Mouse (Mus musculus) ES-E14 (cell line): Measurements from ENCODE around the gene Gna12. TPM values are rescaled to one million over a fixed set of nuclear protein-coding genes. Genes with fewer than 3 reads are reported as not detected.

ENCODE experiments used
- DNase-seq: peaks from one replicate; pipeline ENCODE4 v3.0.0-alpha.2; 2013; ENCODE audit warnings: low read depth, low spot score
- H3K27ac ChIP-seq: 2 replicates; pipeline ENCODE4 v1.5.1; 2012; ENCODE audit warnings: low read depth, mild to moderate bottlenecking, low read length, moderate library complexity, mixed read lengths; ENCODE audit not compliant: poor library complexity, insufficient read depth, severe bottlenecking
- H3K36me3 ChIP-seq: 2 replicates; pipeline ENCODE4 v1.6.1; 2012; ENCODE audit warnings: mild to moderate bottlenecking, low read length, moderate library complexity, mixed read lengths; ENCODE audit not compliant: control insufficient read depth, poor library complexity, insufficient read depth, severe bottlenecking
- H3K4me1 ChIP-seq, 2 experiments: fragments of 150-350 bp in 1 of 2; sonication (generic) in 1 of 2; 2 replicates each; pipeline ENCODE4 v1.6.1; 2012; ENCODE audit warnings: low read length in 2 of 2, mild to moderate bottlenecking in 1 of 2, mixed read lengths in 1 of 2; ENCODE audit not compliant: control insufficient read depth in 2 of 2, insufficient read depth in 2 of 2, poor library complexity in 1 of 2
- H3K4me3 ChIP-seq, 2 experiments: fragments of 150-350 bp in 1 of 2; sonication (generic) in 1 of 2; 2 replicates each; pipeline ENCODE4 v1.5.1; 2012; ENCODE audit warnings: low read length in 2 of 2, low read depth in 1 of 2, mild to moderate bottlenecking in 1 of 2, mixed read lengths in 1 of 2; ENCODE audit not compliant: insufficient read depth in 1 of 2, poor library complexity in 1 of 2, severe bottlenecking in 1 of 2
- H3K9ac ChIP-seq: 2 replicates; pipeline ENCODE4 v1.6.1; 2012; ENCODE audit warnings: low read depth, mild to moderate bottlenecking, low read length, mixed read lengths; ENCODE audit not compliant: poor library complexity, insufficient read depth, severe bottlenecking
- H3K9me3 ChIP-seq: fragments of 150-350 bp; sonication (generic); 2 replicates; pipeline ENCODE4 v1.6.1; 2012; ENCODE audit warnings: low read depth, mild to moderate bottlenecking, low read length; ENCODE audit not compliant: control insufficient read depth, insufficient read depth
- CHD2 ChIP-seq: IDR thresholded peaks from 2 replicates; pipeline ENCODE4 v1.6.1; 2014; ENCODE audit warnings: mild to moderate bottlenecking, low read depth, low read length, inconsistent platforms
- HCFC1 ChIP-seq: IDR thresholded peaks from 2 replicates; pipeline ENCODE4 v1.6.1; 2012; ENCODE audit warnings: low read length, inconsistent platforms, borderline replicate concordance; ENCODE audit not compliant: insufficient read depth
- MAFK ChIP-seq: IDR thresholded peaks from 2 replicates; pipeline ENCODE4 v1.6.1; 2014; ENCODE audit warnings: mild to moderate bottlenecking, low read depth, low read length, inconsistent platforms; ENCODE audit not compliant: insufficient read depth
- ZC3H11A ChIP-seq: IDR thresholded peaks from 2 replicates; pipeline ENCODE4 v1.6.1; 2012; ENCODE audit warnings: low read depth, mild to moderate bottlenecking, inconsistent platforms, low read length, borderline replicate concordance
- ZNF384 ChIP-seq: IDR thresholded peaks from 2 replicates; pipeline ENCODE4 v1.6.1; 2012; ENCODE audit warnings: low read depth, low read length, inconsistent platforms
- in situ Hi-C, 2 experiments: fragments of 600-800 bp; cut with MboI; formaldehyde crosslinking; loops; one replicate each; pipeline ENCODE4 v1.15.1; 2025; ENCODE audit warnings: low sequenced_read_pairs in 2 of 2, inconsistent platforms in 1 of 2; ENCODE audit not compliant: unreplicated experiment in 2 of 2
- total RNA-seq: library from RNA; depleted of rRNA; stranded (reverse); fragments of 300-350 nt; gene quantifications from 2 replicates; pipeline ENCODE4 v1.2.3, GENCODE M21; 2012

Gene Gna12
- total RNA-seq, 1 experiment: 50.4 TPM

- H3K4me1 ChIP-seq: no peaks in the 10 kb centered on the region
- no peak overlapping the region for H3K27ac ChIP-seq
- DNase-seq: no peak
- no peak overlapping the region for H3K4me3 ChIP-seq
- TF ChIP-seq MAFK (no peak), ZC3H11A (no peak), ZNF384 (no peak), HCFC1 (no peak), CHD2 (no peak)
- H3K9ac ChIP-seq: no peak overlapping the region
- H3K36me3 ChIP-seq: no peaks in the 10 kb centered on the region; the same call in 1 of the 2 replicates
- H3K9me3 ChIP-seq: no peaks in the 10 kb centered on the region
- in situ Hi-C loops: no loop called here
Measured at GRCm38 (mm10) chr5:140798775-140799174, 31.5 kb downstream of the Gna12 start.

GRCm38 (mm10) chr5:140798158-140798557 lies 32.1 kb downstream of the Gna12 start:
- no peaks in the 10 kb centered on the region for H3K4me1 ChIP-seq
- DNase-seq: no peak
- TF ChIP-seq HCFC1 (no peak), CHD2 (no peak), ZNF384 (no peak), ZC3H11A (no peak)
- H3K36me3 ChIP-seq: no peaks in the 10 kb centered on the region; the same call in 1 of the 2 replicates
- H3K27ac ChIP-seq: no peak overlapping the region
- in situ Hi-C loops: no loop called here
- H3K4me3 ChIP-seq: no peak overlapping the region
- H3K9me3 ChIP-seq: no peaks in the 10 kb centered on the region
- H3K9ac ChIP-seq: no peak overlapping the region

- Histone ChIP-seq H3K9ac (no peak overlapping the region), H3K4me3 (no peak overlapping the region), H3K36me3 (no peaks in the 10 kb centered on the region; the same call in 1 of the 2 replicates), H3K9me3 (no peaks in the 10 kb centered on the region), H3K27ac (no peak overlapping the region), H3K4me1 (no peaks in the 10 kb centered on the region; a peak in 1 of 4 replicates)
- DNase-seq: no peak
- TF ChIP-seq ZC3H11A (no peak), HCFC1 (no peak)
- in situ Hi-C loops: no loop called here
Measured at GRCm38 (mm10) chr5:140796051-140796450, 34.2 kb downstream of the Gna12 start.

- Histone ChIP-seq H3K27ac (no peak overlapping the region), H3K9me3 (no peaks in the 10 kb centered on the region), H3K9ac (no peak overlapping the region), H3K36me3 (no peaks in the 10 kb centered on the region), H3K4me3 (no peak overlapping the region), H3K4me1 (no peaks in the 10 kb centered on the region; a peak in 1 of 4 replicates)
- TF ChIP-seq HCFC1 (no peak), MAFK (no peak), ZNF384 (no peak), CHD2 (no peak), ZC3H11A (no peak)
- in situ Hi-C loops: no loop called here
- DNase-seq: no peak
Measured at GRCm38 (mm10) chr5:140795176-140795575, 35.1 kb downstream of the Gna12 start.

GRCm38 (mm10) chr5:140794753-140795152 lies 35.5 kb downstream of the Gna12 start:
- Histone ChIP-seq H3K9ac (no peak overlapping the region), H3K27ac (no peak overlapping the region), H3K4me1 (no peaks in the 10 kb centered on the region; a peak in 1 of 4 replicates), H3K36me3 (no peaks in the 10 kb centered on the region), H3K9me3 (no peaks in the 10 kb centered on the region), H3K4me3 (no peak overlapping the region)
- in situ Hi-C loops: no loop called here
- no peak for DNase-seq
- TF ChIP-seq ZC3H11A: no peak
- no peak for TF ChIP-seq HCFC1
- no peak for TF ChIP-seq CHD2
- TF ChIP-seq MAFK: no peak
- no peak for TF ChIP-seq ZNF384
